Mouse (Mus musculus) liver, embryonic 14.5 days (tissue): ENCODE results near the gene Tsga10ip.

Experiments used
- CTCF ChIP-seq: IDR thresholded peaks from 2 replicates; pipeline ENCODE4 v1.5.1; 2016; ENCODE audit warnings: antibody characterized with exemption, low read depth, control low read depth
- EP300 ChIP-seq: IDR thresholded peaks from 2 replicates; pipeline ENCODE4 v1.6.1; 2016; ENCODE audit warnings: antibody characterized with exemption, low read depth

DNA sequence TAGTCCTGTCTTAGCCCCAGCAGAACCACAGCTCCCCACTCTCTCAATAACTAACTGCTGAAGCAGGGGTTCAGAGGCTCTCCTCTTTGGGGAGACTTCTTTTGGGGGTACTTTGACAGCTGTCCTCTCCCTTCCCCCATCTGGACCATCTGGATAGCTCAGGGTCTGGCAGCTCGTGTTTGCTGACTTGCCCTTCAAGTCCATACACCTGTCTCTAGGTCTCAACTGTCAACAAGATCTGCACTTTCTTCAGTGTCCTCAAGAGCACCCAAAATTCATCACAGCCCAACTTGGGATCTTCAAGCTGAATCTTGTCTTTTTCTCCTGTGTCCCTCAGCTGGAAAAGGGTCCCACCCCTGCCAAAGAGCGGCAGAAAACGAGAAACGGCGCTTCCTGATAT, 19.5 kb upstream of the Tsga10ip start:
- no peak for TF ChIP-seq CTCF
- TF ChIP-seq EP300, result no peak
